Mouse (Mus musculus) liver, postnatal 0 days (tissue): ENCODE measurements around the gene Gnb1.

Experiments
- CTCF ChIP-seq: sonication (generic); IDR thresholded peaks from 2 replicates; pipeline ENCODE4 v1.5.1; 2016; ENCODE audit warnings: antibody characterized with exemption, low read depth
- EP300 ChIP-seq: IDR thresholded peaks from 2 replicates; pipeline ENCODE4 v1.6.1; 2016; ENCODE audit warnings: antibody characterized with exemption, low read depth, mild to moderate bottlenecking

DNA sequence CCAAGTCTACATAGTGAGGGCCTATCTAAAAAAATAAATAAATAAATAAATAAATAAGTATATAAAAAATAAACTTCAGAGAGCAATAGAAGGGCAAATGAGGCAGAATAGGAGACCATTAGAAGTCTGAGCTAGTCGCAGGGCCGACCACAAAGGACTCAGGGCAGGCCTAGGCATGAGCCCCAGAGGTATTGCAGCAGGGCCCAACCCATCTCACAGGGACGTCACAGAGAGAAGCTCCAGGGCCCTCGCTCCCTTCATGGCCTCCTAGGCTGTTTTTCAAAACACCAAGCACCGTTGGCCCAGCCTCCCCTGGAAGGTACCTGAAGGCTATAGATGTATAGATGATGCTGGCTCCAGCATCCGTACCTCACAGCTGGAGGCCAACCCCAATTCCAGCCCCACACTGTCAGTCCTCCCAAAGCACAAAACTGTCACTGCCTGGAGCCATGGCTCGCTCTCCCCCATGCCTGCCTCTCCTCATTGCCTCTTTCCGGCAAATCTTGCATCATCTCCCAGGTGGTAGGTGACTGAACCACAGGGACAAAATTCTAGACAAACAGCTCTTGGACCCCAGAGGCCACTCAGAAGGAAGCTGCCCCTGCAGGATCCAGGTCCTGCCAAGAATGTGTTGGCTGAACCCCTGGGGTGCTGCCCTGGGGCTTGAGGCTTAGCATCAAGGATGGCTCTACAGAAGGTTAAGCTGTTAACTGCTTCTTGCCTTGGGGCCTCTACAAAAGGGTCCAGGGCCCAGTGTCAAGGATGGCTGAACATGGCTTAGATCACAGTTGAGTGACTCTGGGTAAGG is 8.2 kb upstream of the Gnb1 start:
- TF ChIP-seq EP300 (no peak), CTCF (no peak)
